Mouse (Mus musculus): Measurements from ENCODE around the gene Ints3. TPM values are rescaled to one million over a fixed set of nuclear protein-coding genes. Genes with fewer than 3 reads are reported as not detected.
A peak's percentile ranks its signal among the peaks of the same experiment; 100 is the strongest.

Ints3 gene
- polyA plus RNA-seq, 1 experiment from 2014 or later, result 17.9 TPM

DNA sequence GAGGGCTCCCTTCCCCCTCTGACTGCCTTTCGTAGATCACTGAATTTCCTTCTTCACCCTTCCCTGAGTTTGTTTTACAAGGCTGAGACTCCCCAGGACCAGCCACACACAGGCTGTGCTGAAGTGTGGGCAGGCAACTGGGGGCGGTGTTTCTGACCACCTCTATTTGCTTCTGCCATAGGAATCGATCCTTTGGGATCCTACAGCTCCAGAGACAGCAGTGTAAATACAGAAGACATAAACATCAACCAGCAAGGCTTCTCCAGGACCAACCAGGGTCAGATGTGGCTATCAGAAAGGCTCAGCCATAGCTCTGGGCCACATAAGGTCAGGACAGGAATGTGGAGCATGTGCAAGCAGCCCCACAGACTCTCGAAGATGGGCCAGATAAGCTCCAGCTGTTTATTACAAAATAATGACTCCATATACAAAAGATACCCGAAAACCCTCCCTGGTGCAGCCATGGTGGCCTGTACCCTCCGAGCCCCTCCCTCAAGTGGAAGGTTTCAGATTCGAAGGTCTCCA, 48.5 kb downstream of the Ints3 start:
- no peak for ATAC-seq (replicated peaks; ENCODE audit: low FRiP score, low read depth)
- DNase-seq (ENCODE audit: low spot score), result peak; percentile 33
- no peak overlapping the region for H3K4me2 ChIP-seq (ENCODE audit: low read length)
- H3K9me3 ChIP-seq (replicated peaks; ENCODE audit: low read length), result no peaks in the 10 kb centered on the region
- peak overlapping the region; percentile 27; the same call in 1 of the 2 replicates for H3K27ac ChIP-seq
- H3K4me1 ChIP-seq (replicated peaks; ENCODE audit: insufficient read depth, low read length), result peaks cover 10% of the 10 kb centered on the region; the same call in 1 of the 2 replicates
- WGBS, result 59% methylated on average over 7 of the region's 7 CpGs
- TF ChIP-seq CTCF (IDR thresholded peaks at IDR 0.05; ENCODE audit: low read depth), result no peak
- no peak overlapping the region for H3K4me3 ChIP-seq (replicated peaks; ENCODE audit: low read depth, low read length)
- no peak overlapping the region for H3K9ac ChIP-seq (ENCODE audit: low read depth, low read length)
- H3K27me3 ChIP-seq (ENCODE audit: insufficient read depth, low read length), result no peaks in the 10 kb centered on the region
- H3K36me3 ChIP-seq (ENCODE audit: insufficient read depth, low read length), result 0 out of 2 replicates have a peak, but pooled peaks cover 5% of the 10 kb centered on the region

DNA sequence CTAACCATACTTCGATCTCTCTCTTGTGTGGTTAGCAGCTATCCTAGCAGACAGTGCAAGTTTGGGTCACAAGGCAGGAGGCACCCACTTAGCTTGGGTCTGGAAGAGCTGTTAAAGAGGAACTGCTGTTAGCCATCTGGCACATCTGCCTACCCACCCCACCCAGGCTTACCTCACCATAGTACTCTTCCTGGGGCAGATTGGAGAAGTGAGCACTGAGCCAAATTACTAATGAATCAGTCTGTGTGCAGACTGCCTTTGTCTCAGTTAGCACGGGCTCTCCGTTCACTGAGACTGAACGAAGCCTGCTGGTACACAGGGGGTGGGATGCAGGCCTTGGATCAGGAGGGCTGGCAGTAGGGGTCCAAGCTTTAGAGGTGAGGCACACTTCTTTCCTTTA, 49.7 kb downstream of the Ints3 start:
- whole genome bisulfite sequencing, result 81% methylated on average over 4 of the region's 4 CpGs
- Histone ChIP-seq H3K9me3 (replicated peaks; ENCODE audit: low read length) (no peaks in the 10 kb centered on the region), H3K27me3 (ENCODE audit: insufficient read depth, low read length) (no peaks in the 10 kb centered on the region), H3K9ac (ENCODE audit: low read depth, low read length) (no peak overlapping the region), H3K4me2 (ENCODE audit: low read length) (no peak overlapping the region), H3K27ac (no peak overlapping the region), H3K4me1 (replicated peaks; ENCODE audit: insufficient read depth, low read length) (peaks cover 8% of the 10 kb centered on the region; the same call in 1 of the 2 replicates), H3K36me3 (ENCODE audit: insufficient read depth, low read length) (0 out of 2 replicates have a peak, but pooled peaks cover 5% of the 10 kb centered on the region), H3K4me3 (replicated peaks; ENCODE audit: low read depth, low read length) (no peak overlapping the region)
- no peak for DNase-seq (ENCODE audit: low spot score)
- TF ChIP-seq CTCF (IDR thresholded peaks at IDR 0.05; ENCODE audit: low read depth), result no peak
- ATAC-seq (replicated peaks; ENCODE audit: low FRiP score, low read depth), result no peak

DNA sequence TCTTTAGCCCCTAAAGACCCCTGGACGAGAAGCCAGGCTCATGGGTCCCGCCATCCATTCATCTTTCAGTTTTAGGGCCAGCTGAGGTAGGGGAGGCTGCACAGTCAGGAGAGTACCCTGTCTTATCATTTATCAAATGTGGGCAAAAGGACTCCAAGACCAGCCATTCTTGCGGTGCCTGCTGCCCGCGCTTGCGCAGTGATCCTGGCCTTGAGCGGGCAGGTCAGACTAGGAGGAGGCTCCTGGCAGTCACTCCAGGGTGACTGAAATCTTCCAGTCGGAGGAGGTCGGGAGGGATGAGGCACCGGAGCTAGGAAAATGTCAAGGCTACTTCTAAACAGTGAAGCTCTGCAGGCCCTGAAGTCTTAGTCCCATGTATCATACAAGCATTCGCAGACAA, 51.7 kb downstream of the Ints3 start:
- no peak overlapping the region for H3K9ac ChIP-seq (ENCODE audit: low read depth, low read length)
- DNase-seq (ENCODE audit: low spot score) (no peak), ATAC-seq (replicated peaks; ENCODE audit: low FRiP score, low read depth) (no peak)
- H3K36me3 ChIP-seq (ENCODE audit: insufficient read depth, low read length), result 0 out of 2 replicates have a peak, but pooled peaks cover 5% of the 10 kb centered on the region
- no peaks in the 10 kb centered on the region for H3K27me3 ChIP-seq (ENCODE audit: insufficient read depth, low read length)
- H3K4me2 ChIP-seq (ENCODE audit: low read length), result no peak overlapping the region
- TF ChIP-seq CTCF (IDR thresholded peaks at IDR 0.05; ENCODE audit: low read depth), result no peak
- H3K4me3 ChIP-seq (replicated peaks; ENCODE audit: low read depth, low read length), result no peak overlapping the region
- WGBS, result 66% methylated on average over 11 of the region's 11 CpGs
- no peaks in the 10 kb centered on the region for H3K9me3 ChIP-seq (replicated peaks; ENCODE audit: low read length)
- no peak overlapping the region for H3K27ac ChIP-seq
- H3K4me1 ChIP-seq (replicated peaks; ENCODE audit: insufficient read depth, low read length), result no peaks in the 10 kb centered on the region

DNA sequence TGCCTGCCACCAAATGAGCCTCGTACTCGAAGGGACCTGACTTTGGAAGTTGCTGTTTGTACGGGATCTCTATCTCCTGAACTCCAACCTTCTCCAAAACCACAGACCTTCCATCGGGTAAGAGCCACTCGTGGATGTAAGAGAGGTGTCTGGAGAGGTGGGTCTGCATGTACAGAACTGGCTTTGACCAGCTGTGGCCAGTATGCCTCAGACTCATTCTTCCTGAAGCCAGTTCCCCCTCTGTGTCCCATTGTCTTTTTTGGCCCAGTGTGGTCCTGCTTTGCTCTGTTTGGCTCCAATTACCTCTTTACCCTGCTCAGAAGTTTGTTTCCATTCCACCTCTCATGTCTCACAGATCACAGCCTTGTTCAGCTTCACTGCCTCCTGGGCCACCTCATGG, 54.9 kb downstream of the Ints3 start:
- no peak overlapping the region for H3K9ac ChIP-seq (ENCODE audit: low read depth, low read length)
- 74% methylated on average over 5 of the region's 5 CpGs for WGBS
- no peak for DNase-seq (ENCODE audit: low spot score)
- H3K4me3 ChIP-seq (replicated peaks; ENCODE audit: low read depth, low read length), result no peak overlapping the region
- no peak for ATAC-seq (replicated peaks; ENCODE audit: low FRiP score, low read depth)
- H3K36me3 ChIP-seq (ENCODE audit: insufficient read depth, low read length), result no peaks in the 10 kb centered on the region
- no peaks in the 10 kb centered on the region for H3K9me3 ChIP-seq (replicated peaks; ENCODE audit: low read length)
- no peak for TF ChIP-seq CTCF (IDR thresholded peaks at IDR 0.05; ENCODE audit: low read depth)
- no peaks in the 10 kb centered on the region for H3K4me1 ChIP-seq (replicated peaks; ENCODE audit: insufficient read depth, low read length)
- H3K27ac ChIP-seq, result no peak overlapping the region
- no peak overlapping the region for H3K4me2 ChIP-seq (ENCODE audit: low read length)
- no peaks in the 10 kb centered on the region for H3K27me3 ChIP-seq (ENCODE audit: insufficient read depth, low read length)

DNA sequence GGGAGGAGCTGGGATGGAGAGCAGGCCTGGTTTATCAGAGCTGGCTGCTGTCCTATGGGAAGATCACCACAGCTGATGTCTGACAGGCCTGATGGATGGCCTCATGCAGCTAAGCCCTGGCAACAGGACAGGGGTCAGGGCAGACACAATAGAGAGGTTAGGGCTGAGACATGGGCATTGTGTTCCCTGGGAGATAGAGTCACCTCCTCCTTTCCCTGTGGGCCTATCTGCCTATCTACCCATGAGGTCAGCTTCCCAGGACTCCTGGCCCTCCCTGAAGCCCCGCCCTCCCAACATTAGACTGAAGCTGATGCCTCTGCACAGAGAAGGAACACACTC, 57.2 kb downstream of the Ints3 start:
- no peak for TF ChIP-seq CTCF (IDR thresholded peaks at IDR 0.05; ENCODE audit: low read depth)
- DNase-seq (ENCODE audit: low spot score) (no peak), ATAC-seq (replicated peaks; ENCODE audit: low FRiP score, low read depth) (peak; percentile 38; the same call in 1 of the 2 replicates)
- no peaks in the 10 kb centered on the region for H3K9me3 ChIP-seq (replicated peaks; ENCODE audit: low read length)
- H3K27me3 ChIP-seq (ENCODE audit: insufficient read depth, low read length), result no peaks in the 10 kb centered on the region
- H3K4me3 ChIP-seq (replicated peaks; ENCODE audit: low read depth, low read length), result no peak overlapping the region
- 73% methylated on average over 1 of the region's 1 CpGs for WGBS
- H3K27ac ChIP-seq, result no peak overlapping the region
- H3K9ac ChIP-seq (ENCODE audit: low read depth, low read length), result no peak overlapping the region
- no peaks in the 10 kb centered on the region for H3K4me1 ChIP-seq (replicated peaks; ENCODE audit: insufficient read depth, low read length)
- H3K36me3 ChIP-seq (ENCODE audit: insufficient read depth, low read length), result no peaks in the 10 kb centered on the region
- no peak overlapping the region for H3K4me2 ChIP-seq (ENCODE audit: low read length)

DNA sequence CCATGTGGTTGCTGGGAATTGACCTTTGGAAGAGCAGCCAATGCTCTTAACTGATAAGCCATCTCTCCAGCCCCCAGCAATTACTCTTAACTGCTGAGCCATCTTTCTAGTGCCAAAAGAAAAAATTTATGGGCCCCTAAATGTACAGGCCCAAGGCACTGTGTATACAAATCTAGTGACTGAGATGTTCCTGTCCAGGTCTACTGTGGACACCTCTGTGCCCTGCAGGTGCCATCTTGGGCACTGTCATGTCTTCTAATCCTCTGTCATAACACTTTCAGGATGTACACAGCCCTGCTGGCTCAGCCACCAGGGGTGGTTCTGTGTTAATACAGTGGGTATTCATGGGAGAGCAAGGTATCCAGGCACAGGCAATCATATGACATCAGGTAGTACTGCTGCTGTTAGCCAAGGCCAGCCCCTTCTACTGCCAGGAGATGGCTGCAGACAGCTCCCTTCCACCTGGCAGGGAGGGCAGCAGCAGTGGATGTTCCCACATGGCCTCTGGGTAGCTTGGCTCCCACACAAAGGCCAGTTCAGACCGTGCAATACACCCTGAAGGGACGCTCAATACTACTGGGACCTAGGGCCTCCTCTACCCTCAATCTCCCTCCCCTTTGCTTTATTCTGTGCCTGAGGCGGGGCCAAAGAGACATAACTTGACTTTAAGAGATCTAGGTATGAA, 57.7 kb downstream of the Ints3 start:
- no peak overlapping the region for H3K4me2 ChIP-seq (ENCODE audit: low read length)
- WGBS, result 47% methylated on average over 3 of the region's 3 CpGs
- H3K9ac ChIP-seq (ENCODE audit: low read depth, low read length), result 0 out of 2 replicates have a peak overlapping the region, but pooled peaks have one; percentile 18
- TF ChIP-seq CTCF (IDR thresholded peaks at IDR 0.05; ENCODE audit: low read depth), result no peak
- DNase-seq (ENCODE audit: low spot score) (no peak), ATAC-seq (replicated peaks; ENCODE audit: low FRiP score, low read depth) (no peak)
- no peaks in the 10 kb centered on the region for H3K4me1 ChIP-seq (replicated peaks; ENCODE audit: insufficient read depth, low read length)
- H3K9me3 ChIP-seq (replicated peaks; ENCODE audit: low read length), result no peaks in the 10 kb centered on the region
- H3K27me3 ChIP-seq (ENCODE audit: insufficient read depth, low read length), result no peaks in the 10 kb centered on the region
- no peak overlapping the region for H3K27ac ChIP-seq
- H3K4me3 ChIP-seq (replicated peaks; ENCODE audit: low read depth, low read length), result no peak overlapping the region
- no peaks in the 10 kb centered on the region for H3K36me3 ChIP-seq (ENCODE audit: insufficient read depth, low read length)
